Mouse (Mus musculus) spleen, adult 2 months (tissue): Measurements from ENCODE around the gene Ucma.

Experiments used
- CTCF ChIP-seq: fragments of 200-500 bp; IDR thresholded peaks from 2 replicates; pipeline ENCODE4 v1.5.1; 2011; ENCODE audit warnings: mild to moderate bottlenecking, inconsistent platforms; ENCODE audit not compliant: insufficient read depth, insufficient read length, insufficient replicate concordance; ENCODE audit errors: extremely low read depth
- POLR2A ChIP-seq: fragments of 200-500 bp; IDR thresholded peaks from 2 replicates; pipeline ENCODE4 v1.6.1; 2011; ENCODE audit warnings: low read depth, low read length, inconsistent platforms

DNA sequence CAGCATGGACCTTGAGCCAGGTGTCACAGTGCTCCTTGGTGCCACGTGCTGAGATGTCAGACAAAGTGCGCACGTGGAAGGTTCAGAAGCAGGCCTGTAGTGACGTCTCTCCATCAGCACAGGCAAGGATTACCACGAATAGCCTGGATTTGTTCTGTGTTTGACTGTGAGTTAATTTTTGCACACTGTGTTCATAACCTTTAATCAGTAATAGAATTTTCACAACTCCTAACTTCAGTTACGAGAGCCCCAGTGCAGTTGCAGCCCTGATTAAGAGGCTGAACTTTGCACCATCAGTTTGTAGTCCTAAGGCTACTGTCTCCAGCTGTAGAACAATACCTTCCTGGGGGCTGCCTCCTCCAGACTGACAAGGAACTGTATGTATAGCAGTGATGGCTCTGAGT, 20.5 kb downstream of the Ucma start:
- TF ChIP-seq POLR2A = no peak
- no peak for TF ChIP-seq CTCF
